Mouse (Mus musculus) midbrain, embryonic 16.5 days (tissue): ENCODE results near the gene Nup88. TPM values are rescaled to one million over a fixed set of nuclear protein-coding genes. Genes with fewer than 3 reads are reported as not detected.

Source experiments
- ATAC-seq: fragments of 200-750 bp; cut with Nextera tagmentation; 2 replicates; pipeline ENCODE4 v1.8.0; 2017; ENCODE audit warnings: moderate TSS enrichment
- H3K27ac ChIP-seq: fragments of 300-500 bp; sonication (generic); 2 replicates; pipeline ENCODE4 v1.5.1; 2014; ENCODE audit warnings: mild to moderate bottlenecking, low read length, mixed read lengths
- H3K27me3 ChIP-seq: fragments of 300-500 bp; sonication (generic); 2 replicates; pipeline ENCODE4 v1.6.1; 2014; ENCODE audit warnings: low read depth, low read length, mixed read lengths; ENCODE audit not compliant: control insufficient read depth, insufficient read depth
- H3K36me3 ChIP-seq: fragments of 300-500 bp; sonication (generic); 2 replicates; pipeline ENCODE4 v1.6.1; 2014; ENCODE audit warnings: mild to moderate bottlenecking, low read length, moderate library complexity, mixed read lengths; ENCODE audit not compliant: control insufficient read depth, insufficient read depth
- H3K4me1 ChIP-seq: fragments of 300-500 bp; sonication (generic); 2 replicates; pipeline ENCODE4 v1.6.1; 2014; ENCODE audit warnings: mild to moderate bottlenecking, low read length, mixed read lengths; ENCODE audit not compliant: control insufficient read depth, insufficient read depth
- H3K4me2 ChIP-seq: fragments of 300-500 bp; sonication (generic); 2 replicates; pipeline ENCODE4 v1.6.1; 2014; ENCODE audit warnings: mild to moderate bottlenecking, low read length, mixed read lengths
- H3K4me3 ChIP-seq: fragments of 300-500 bp; sonication (generic); 2 replicates; pipeline ENCODE4 v1.5.1; 2014; ENCODE audit warnings: low read depth, mild to moderate bottlenecking, low read length, moderate library complexity, mixed read lengths
- H3K9ac ChIP-seq: fragments of 300-500 bp; sonication (generic); 2 replicates; pipeline ENCODE4 v1.6.1; 2014; ENCODE audit warnings: low read depth, low read length, mixed read lengths
- H3K9me3 ChIP-seq: fragments of 300-500 bp; sonication (generic); replicated peaks from 2 replicates; pipeline ENCODE4 v1.6.1; 2014; ENCODE audit warnings: mild to moderate bottlenecking, low read length, mixed read lengths; ENCODE audit not compliant: control insufficient read depth, poor library complexity, severe bottlenecking
- WGBS: fragments of 180-500 bp; shearing (Covaris S2); extraction: QIAGEN DNeasy Blood & Tissue Kit; methylation state at CpG from one replicate; pipeline ENCODE4 v1.1.7; 2014; 5-methylcytosine and 5-hydroxymethylcytosine counted together
- polyA plus RNA-seq: library from polyadenylated mRNA; unstranded; fragments of >200 nt; fragmentation: Nextera tagmentation; extraction: Ambion mirVana; gene quantifications from 2 replicates; pipeline ENCODE4 v1.2.1, GENCODE M21; 2015

Nup88 gene
- polyA plus RNA-seq, 1 experiment from 2014 or later = 120 TPM

DNA sequence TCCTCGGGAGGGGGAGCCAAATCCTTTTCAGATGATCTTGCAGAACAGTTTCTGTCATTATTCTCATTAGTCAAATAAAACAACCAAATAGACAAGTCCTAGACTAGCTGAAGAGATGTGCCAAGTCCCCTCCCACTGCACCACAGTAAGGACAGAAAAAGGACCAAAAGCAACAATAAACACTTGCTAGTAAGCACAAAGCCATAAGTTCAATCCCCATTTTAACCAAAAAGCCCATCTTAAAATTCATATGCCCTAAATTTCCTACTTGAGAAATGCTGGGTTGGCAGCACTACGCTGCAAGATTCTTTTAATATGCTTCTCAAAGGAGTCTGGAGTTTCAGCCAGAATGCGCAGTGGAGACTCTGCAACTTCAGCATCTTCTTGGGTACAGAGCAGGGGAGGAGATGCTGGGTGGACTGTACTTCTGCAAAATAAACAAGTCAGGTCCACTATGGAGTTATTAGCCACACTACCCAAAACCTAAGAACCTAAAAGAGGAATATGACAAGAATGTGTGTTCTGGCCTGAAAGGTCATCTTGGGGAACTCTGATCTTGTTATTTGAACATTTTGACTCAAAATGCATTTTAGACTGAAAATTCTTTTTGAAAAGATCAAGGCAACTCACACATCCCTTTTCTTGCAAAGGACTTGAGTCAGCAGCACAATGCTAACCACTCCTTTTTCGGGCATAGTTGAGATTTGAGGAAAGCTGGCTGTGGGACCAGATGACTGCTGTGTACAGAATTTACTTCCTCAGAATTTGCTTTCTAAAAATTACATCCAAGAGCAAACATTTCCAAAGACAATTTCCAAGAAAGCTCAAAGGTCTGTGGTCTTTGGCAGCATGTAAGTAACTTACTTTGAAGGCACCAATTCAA is 24.6 kb downstream of the Nup88 start:
- no peak for ATAC-seq
- 86% methylated on average over 4 of the region's 4 CpGs for WGBS
- Histone ChIP-seq H3K27ac (no peak overlapping the region), H3K9ac (no peak overlapping the region), H3K36me3 (peaks cover 65% of the 10 kb centered on the region), H3K4me3 (no peak overlapping the region), H3K4me1 (no peaks in the 10 kb centered on the region), H3K9me3 (no peaks in the 10 kb centered on the region), H3K4me2 (no peak overlapping the region), H3K27me3 (no peaks in the 10 kb centered on the region)

DNA sequence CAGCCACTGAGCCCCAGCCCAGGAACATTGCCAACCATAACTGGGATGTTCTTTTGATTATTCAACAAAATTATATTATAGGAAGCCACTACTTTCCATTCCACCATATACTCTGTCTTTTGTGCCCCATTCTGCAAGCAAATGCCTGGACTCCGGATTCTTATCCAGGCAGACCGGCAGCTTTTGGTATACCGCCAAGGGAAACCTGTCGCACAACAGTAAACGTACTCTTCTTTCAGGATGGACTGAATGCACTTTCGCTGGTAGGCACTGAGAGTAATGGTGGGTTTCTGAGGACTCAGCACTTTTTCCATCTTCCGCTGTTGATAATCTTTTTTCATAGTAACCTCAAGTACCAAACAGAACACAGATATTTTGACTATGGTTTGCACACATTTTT is 26.1 kb downstream of the Nup88 start:
- H3K4me1 ChIP-seq = no peaks in the 10 kb centered on the region
- peaks cover 60% of the 10 kb centered on the region for H3K36me3 ChIP-seq
- H3K9ac ChIP-seq = no peak overlapping the region
- no peaks in the 10 kb centered on the region for H3K9me3 ChIP-seq
- H3K4me3 ChIP-seq = no peak overlapping the region
- H3K4me2 ChIP-seq = no peak overlapping the region
- 94% methylated on average over 7 of the region's 7 CpGs for WGBS
- no peaks in the 10 kb centered on the region for H3K27me3 ChIP-seq
- no peak for ATAC-seq
- H3K27ac ChIP-seq = no peak overlapping the region

- Histone ChIP-seq H3K9ac (no peak overlapping the region), H3K36me3 (peaks cover 56% of the 10 kb centered on the region), H3K4me1 (no peaks in the 10 kb centered on the region), H3K27ac (no peak overlapping the region), H3K9me3 (no peaks in the 10 kb centered on the region), H3K4me3 (no peak overlapping the region), H3K4me2 (no peak overlapping the region), H3K27me3 (no peaks in the 10 kb centered on the region)
- ATAC-seq = no peak
- WGBS = 100% methylated on average over 1 of the region's 1 CpGs
Measured at GRCm38 (mm10) chr11:70942596-70942995, 27.2 kb downstream of the Nup88 start.

DNA sequence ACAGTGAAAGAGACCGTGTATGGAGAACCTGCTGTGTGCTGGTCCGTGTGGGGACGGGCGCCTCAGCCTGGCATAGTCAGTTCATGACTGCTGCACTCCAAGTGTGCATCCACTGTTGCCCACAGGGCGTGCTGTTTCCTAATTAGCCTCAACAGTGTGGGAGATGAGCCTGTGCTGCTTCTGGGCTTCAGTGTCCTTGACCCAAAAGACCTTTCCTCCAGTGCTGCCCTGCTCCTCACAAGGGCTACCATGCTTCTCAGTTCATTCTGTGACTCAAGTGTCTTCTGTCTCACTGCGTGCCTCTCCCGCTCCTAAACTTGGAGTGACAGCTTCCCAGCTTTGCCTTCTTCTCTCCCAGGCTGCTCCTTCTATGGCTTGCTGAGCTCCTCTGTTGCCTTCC is 34.5 kb downstream of the Nup88 start:
- Histone ChIP-seq H3K4me3 (no peak overlapping the region), H3K9me3 (no peaks in the 10 kb centered on the region), H3K4me1 (no peaks in the 10 kb centered on the region), H3K9ac (no peak overlapping the region), H3K27me3 (no peaks in the 10 kb centered on the region), H3K27ac (no peak overlapping the region), H3K36me3 (peaks cover 35% of the 10 kb centered on the region), H3K4me2 (no peak overlapping the region)
- WGBS = 85% methylated on average over 7 of the region's 7 CpGs
- no peak for ATAC-seq

GRCm38 (mm10) chr11:70931461-70931860 is 38.3 kb downstream of the Nup88 start:
- H3K36me3 ChIP-seq = peaks cover 21% of the 10 kb centered on the region
- no peak overlapping the region for H3K27ac ChIP-seq
- no peak overlapping the region for H3K4me3 ChIP-seq
- no peaks in the 10 kb centered on the region for H3K27me3 ChIP-seq
- no peak overlapping the region for H3K9ac ChIP-seq
- 87% methylated on average over 5 of the region's 5 CpGs for WGBS
- no peaks in the 10 kb centered on the region for H3K9me3 ChIP-seq
- H3K4me1 ChIP-seq = no peaks in the 10 kb centered on the region
- ATAC-seq = no peak
- H3K4me2 ChIP-seq = no peak overlapping the region

DNA sequence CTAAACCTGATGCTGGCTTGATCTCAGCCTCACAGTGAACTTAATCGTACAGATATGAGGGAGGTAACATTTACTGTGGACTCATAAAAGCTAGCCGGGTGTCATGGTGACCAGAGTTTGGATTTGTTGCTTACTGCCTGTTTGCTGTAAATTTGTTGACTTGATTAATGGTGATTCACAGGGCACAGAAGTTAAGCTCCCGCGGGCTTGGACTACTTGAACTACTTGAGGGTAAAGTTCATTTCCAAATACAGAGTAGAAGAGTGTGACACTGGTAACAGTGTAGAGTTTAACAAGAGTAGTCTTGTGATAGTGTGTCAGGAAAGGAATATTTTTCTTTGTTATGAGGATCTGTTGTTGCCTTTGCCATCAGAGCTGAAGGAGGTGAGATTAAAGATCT is 50.2 kb downstream of the Nup88 start:
- ATAC-seq = no peak
- no peak overlapping the region for H3K9ac ChIP-seq
- no peaks in the 10 kb centered on the region for H3K9me3 ChIP-seq
- H3K4me2 ChIP-seq = no peak overlapping the region
- no peak overlapping the region for H3K27ac ChIP-seq
- H3K4me3 ChIP-seq = no peak overlapping the region
- peaks cover 17% of the 10 kb centered on the region for H3K36me3 ChIP-seq
- WGBS = 96% methylated on average over 4 of the region's 4 CpGs
- H3K27me3 ChIP-seq = no peaks in the 10 kb centered on the region
- no peaks in the 10 kb centered on the region for H3K4me1 ChIP-seq

DNA sequence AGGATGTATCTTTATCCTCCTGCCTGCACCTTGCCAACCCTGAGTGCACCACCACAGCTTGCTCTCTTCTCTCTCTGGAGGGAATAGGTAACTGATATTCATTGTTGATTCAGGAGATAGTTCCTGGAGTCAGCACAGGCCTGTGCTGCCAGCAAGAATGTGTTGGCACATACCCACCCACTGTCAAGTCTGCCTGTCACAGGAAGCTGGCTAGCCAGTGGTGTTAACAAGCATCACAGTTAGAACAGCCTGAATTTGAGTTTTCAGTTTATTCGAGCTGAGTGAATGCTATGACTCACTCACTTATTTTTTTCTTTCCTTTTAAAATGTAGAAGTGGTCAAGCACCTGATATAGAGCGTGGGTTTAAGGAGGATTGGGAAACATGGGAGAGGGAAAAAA is 51.9 kb downstream of the Nup88 start:
- peaks cover 13% of the 10 kb centered on the region for H3K36me3 ChIP-seq
- H3K9ac ChIP-seq = no peak overlapping the region
- 97% methylated on average over 2 of the region's 2 CpGs for WGBS
- H3K4me2 ChIP-seq = no peak overlapping the region
- H3K27ac ChIP-seq = no peak overlapping the region
- no peaks in the 10 kb centered on the region for H3K9me3 ChIP-seq
- no peaks in the 10 kb centered on the region for H3K4me1 ChIP-seq
- H3K27me3 ChIP-seq = no peaks in the 10 kb centered on the region
- no peak for ATAC-seq
- no peak overlapping the region for H3K4me3 ChIP-seq

DNA sequence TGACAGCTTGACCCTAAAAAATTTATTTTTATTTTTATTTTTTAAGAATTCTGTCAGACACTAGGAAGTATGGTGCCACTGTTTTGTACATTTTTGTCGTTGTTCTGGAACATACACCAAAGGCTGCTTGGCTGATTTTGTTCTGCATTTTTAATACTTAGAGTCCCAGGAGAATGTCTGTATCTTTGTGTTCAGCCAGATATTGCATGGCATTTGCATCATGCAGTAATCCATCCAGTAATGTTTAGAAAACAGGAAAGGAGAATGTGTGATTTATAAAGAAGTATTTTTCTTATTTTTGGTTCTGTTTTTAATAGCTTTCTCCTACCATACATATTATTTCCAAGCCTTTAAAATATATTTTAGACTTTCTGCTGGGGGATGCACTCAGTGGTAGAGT is 57.9 kb downstream of the Nup88 start:
- H3K36me3 ChIP-seq = peaks cover 11% of the 10 kb centered on the region
- no peak overlapping the region for H3K27ac ChIP-seq
- ATAC-seq = no peak
- H3K9me3 ChIP-seq = no peaks in the 10 kb centered on the region
- no peak overlapping the region for H3K9ac ChIP-seq
- H3K4me1 ChIP-seq = no peaks in the 10 kb centered on the region
- H3K4me3 ChIP-seq = no peak overlapping the region
- no peaks in the 10 kb centered on the region for H3K27me3 ChIP-seq
- 79% methylated on average over 1 of the region's 1 CpGs for WGBS
- H3K4me2 ChIP-seq = no peak overlapping the region

DNA sequence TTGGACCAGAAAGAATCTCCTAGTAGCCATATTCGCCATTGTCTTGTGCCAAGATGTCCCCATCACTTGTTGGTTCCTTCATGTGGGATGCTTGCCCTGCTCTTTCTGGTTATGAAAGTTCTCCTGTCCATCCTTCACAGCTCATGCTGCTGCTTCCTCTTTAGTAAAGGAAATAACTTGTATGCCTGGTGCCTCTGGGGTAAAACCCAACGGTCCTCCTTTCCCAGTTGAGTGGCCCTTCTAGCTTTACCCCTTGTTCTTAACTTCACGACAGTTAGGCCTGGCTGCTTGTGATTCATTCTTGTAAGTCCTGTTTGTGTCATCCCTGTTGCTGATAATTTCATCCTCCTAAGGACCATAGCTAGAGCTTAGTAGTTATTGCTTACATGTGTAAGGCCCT is 58.5 kb downstream of the Nup88 start:
- H3K4me1 ChIP-seq = no peaks in the 10 kb centered on the region
- no peaks in the 10 kb centered on the region for H3K9me3 ChIP-seq
- peaks cover 11% of the 10 kb centered on the region for H3K36me3 ChIP-seq
- no peak overlapping the region for H3K27ac ChIP-seq
- H3K4me3 ChIP-seq = no peak overlapping the region
- 95% methylated on average over 3 of the region's 3 CpGs for WGBS
- no peak overlapping the region for H3K4me2 ChIP-seq
- H3K27me3 ChIP-seq = no peaks in the 10 kb centered on the region
- ATAC-seq = no peak
- H3K9ac ChIP-seq = no peak overlapping the region
